Mouse (Mus musculus) lung, embryonic 15.5 days (tissue): Measurements from ENCODE around the gene Olfr594. TPM values are rescaled to one million over a fixed set of nuclear protein-coding genes. Genes with fewer than 3 reads are reported as not detected.
"Not testable (repeated sequence)": the region's sequence is repeated elsewhere in the genome, so short reads cannot be mapped to it uniquely, and the experiment has no call there.

ENCODE experiments used
- ATAC-seq: fragments of 200-750 bp; cut with Nextera tagmentation; 2 replicates; pipeline ENCODE4 v1.8.0; 2017; ENCODE audit warnings: moderate number of reproducible peaks, borderline replicate concordance; ENCODE audit not compliant: low FRiP score, low TSS enrichment; ENCODE audit errors: extremely low read depth
- H3K27ac ChIP-seq: fragments of 300-500 bp; sonication (generic); 2 replicates; pipeline ENCODE4 v1.5.1; 2015; ENCODE audit warnings: moderate library complexity, mild to moderate bottlenecking, inconsistent platforms
- H3K27me3 ChIP-seq: fragments of 300-500 bp; sonication (generic); 2 replicates; pipeline ENCODE4 v1.6.1; 2015; ENCODE audit warnings: inconsistent platforms
- H3K36me3 ChIP-seq: fragments of 300-500 bp; sonication (generic); 2 replicates; pipeline ENCODE4 v1.6.1; 2015; ENCODE audit warnings: inconsistent platforms
- H3K4me1 ChIP-seq: fragments of 300-500 bp; sonication (generic); 2 replicates; pipeline ENCODE4 v1.6.1; 2015; ENCODE audit warnings: inconsistent platforms
- H3K4me2 ChIP-seq: fragments of 300-500 bp; sonication (generic); 2 replicates; pipeline ENCODE4 v1.6.1; 2015; ENCODE audit warnings: inconsistent platforms, mild to moderate bottlenecking, moderate library complexity
- H3K4me3 ChIP-seq: fragments of 300-500 bp; sonication (generic); 2 replicates; pipeline ENCODE4 v1.5.1; 2015; ENCODE audit warnings: mild to moderate bottlenecking, inconsistent platforms
- H3K9ac ChIP-seq: fragments of 300-500 bp; sonication (generic); 2 replicates; pipeline ENCODE4 v1.6.1; 2015; ENCODE audit warnings: inconsistent platforms
- H3K9me3 ChIP-seq: fragments of 300-500 bp; sonication (generic); 2 replicates; pipeline ENCODE4 v1.6.1; 2016; ENCODE audit warnings: inconsistent platforms
- WGBS: fragments of 180-500 bp; shearing (Covaris S2); methylation state at CpG from one replicate; pipeline ENCODE4 v1.1.7; 2015; 5-methylcytosine and 5-hydroxymethylcytosine counted together
- microRNA-seq: library from miRNA; unstranded; fragments of <30 nt; microRNA quantifications from one replicate; pipeline ENCODE4, GENCODE M21; 2016
- polyA plus RNA-seq: library from polyadenylated mRNA; unstranded; fragments of >200 nt; fragmentation: Nextera tagmentation; extraction: Ambion mirVana; gene quantifications from 2 replicates; pipeline ENCODE4 v1.2.1, GENCODE M21; 2015

Olfr594 gene
- polyA plus RNA-seq = not detected in 2 replicates

GRCm38 (mm10) chr7:103216696-103217095 is at the start of gene Olfr594:
Gene Olfr594 (plus strand): TSS chr7:103216996.
- H3K4me3 ChIP-seq = no peak within 1 kb of the TSS
- no peaks in the 10 kb centered on the region for H3K9me3 ChIP-seq
- H3K4me1 ChIP-seq = no peaks in the 10 kb centered on the region
- H3K36me3 ChIP-seq = no peaks in the 10 kb centered on the region
- H3K27ac ChIP-seq = no peak within 1 kb of the TSS
- ATAC-seq = no peak
- H3K27me3 ChIP-seq = no peaks in the 10 kb centered on the region
- no peak within 1 kb of the TSS for H3K4me2 ChIP-seq
- no peak within 1 kb of the TSS for H3K9ac ChIP-seq

- H3K27ac ChIP-seq = no peak overlapping the region
- H3K36me3 ChIP-seq = no peaks in the 10 kb centered on the region
- H3K27me3 ChIP-seq = no peaks in the 10 kb centered on the region
- no peak overlapping the region for H3K9ac ChIP-seq
- no peaks in the 10 kb centered on the region for H3K9me3 ChIP-seq
- H3K4me1 ChIP-seq = no peaks in the 10 kb centered on the region
- no peak overlapping the region for H3K4me3 ChIP-seq
- no peak for ATAC-seq
- H3K4me2 ChIP-seq = no peak overlapping the region
- 74% methylated on average over 5 of the region's 5 CpGs for WGBS
Observed at GRCm38 (mm10) chr7:103169697-103170096, 47.1 kb upstream of the Olfr594 start.

GRCm38 (mm10) chr7:103178240-103178639 is 38.6 kb upstream of the Olfr594 start, which contains the start of gene Olfr591:
Gene Olfr591 (minus strand): TSS chr7:103178340.
- Histone ChIP-seq H3K27ac (no peak within 1 kb of the TSS), H3K4me1 (no peaks in the 10 kb centered on the region), H3K9ac (no peak within 1 kb of the TSS), H3K4me2 (no peak within 1 kb of the TSS), H3K4me3 (no peak within 1 kb of the TSS), H3K27me3 (no peaks in the 10 kb centered on the region), H3K9me3 (no peaks in the 10 kb centered on the region), H3K36me3 (no peaks in the 10 kb centered on the region)
- WGBS = 82% methylated on average over 1 of the region's 1 CpGs
- no peak for ATAC-seq

GRCm38 (mm10) chr7:103184503-103184902 is 32.3 kb upstream of the Olfr594 start, which contains the start of gene Olfr592:
Gene Olfr592 (plus strand): TSS chr7:103184803.
- H3K4me3 ChIP-seq, H3K9ac ChIP-seq, ATAC-seq, H3K36me3 ChIP-seq, H3K4me2 ChIP-seq, H3K9me3 ChIP-seq, H3K27ac ChIP-seq, H3K27me3 ChIP-seq, H3K4me1 ChIP-seq: not testable (repeated sequence)
- 55% methylated on average over 1 of the region's 1 CpGs for WGBS

GRCm38 (mm10) chr7:103211562-103211961 is 5.2 kb upstream of the Olfr594 start, which contains the start of gene Olfr593:
Gene Olfr593 (plus strand): TSS chr7:103211862.
- Histone ChIP-seq H3K27ac (no peak within 1 kb of the TSS), H3K9ac (no peak within 1 kb of the TSS), H3K27me3 (no peaks in the 10 kb centered on the region), H3K4me3 (no peak within 1 kb of the TSS), H3K4me2 (no peak within 1 kb of the TSS), H3K36me3 (no peaks in the 10 kb centered on the region), H3K4me1 (no peaks in the 10 kb centered on the region), H3K9me3 (no peaks in the 10 kb centered on the region)
- WGBS = 62% methylated on average over 1 of the region's 1 CpGs
- no peak for ATAC-seq

- not testable (repeated sequence) for H3K4me1 ChIP-seq, H3K9me3 ChIP-seq, H3K36me3 ChIP-seq, ATAC-seq, H3K4me2 ChIP-seq, H3K27ac ChIP-seq, H3K9ac ChIP-seq, H3K27me3 ChIP-seq, H3K4me3 ChIP-seq
- 77% methylated on average over 5 of the region's 5 CpGs for WGBS
Observed at GRCm38 (mm10) chr7:103212050-103212449, 4.7 kb upstream of the Olfr594 start.

GRCm38 (mm10) chr7:103252405-103252804 is 35.6 kb downstream of the Olfr594 start, which contains the start of gene Usp17ld:
Gene Usp17ld (minus strand): TSS chr7:103252505.
- H3K9me3 ChIP-seq, H3K9ac ChIP-seq, H3K4me1 ChIP-seq, H3K27ac ChIP-seq, H3K27me3 ChIP-seq, ATAC-seq, H3K36me3 ChIP-seq, H3K4me2 ChIP-seq, H3K4me3 ChIP-seq: not testable (repeated sequence)

Small RNA genes lying within 50 kb of the gene (microRNA-seq; reads per million reads assigned to microRNA genes)
- gene Gm23550 (not detected), gene Gm25171 (not detected)

Other genes starting within 250 kb of the Olfr594 start
- not detected in 2 replicates for gene Olfr577, start 241.1 kb upstream of the Olfr594 start, polyA plus RNA-seq
- gene Olfr578, start 227.7 kb upstream of the Olfr594 start, polyA plus RNA-seq = not detected in 2 replicates
- gene Olfr582, start 179.0 kb upstream of the Olfr594 start, polyA plus RNA-seq = not detected in 2 replicates
- gene Olfr583, start 165.7 kb upstream of the Olfr594 start, polyA plus RNA-seq = not detected in 2 replicates
- not detected in 2 replicates for gene Olfr584, start 135.1 kb upstream of the Olfr594 start, polyA plus RNA-seq
- not detected in 2 replicates for gene Olfr585, start 119.3 kb upstream of the Olfr594 start, polyA plus RNA-seq
- not detected in 2 replicates for gene Olfr586, start 91.4 kb upstream of the Olfr594 start, polyA plus RNA-seq
- not detected in 2 replicates for gene Olfr588-ps1, start 76.1 kb upstream of the Olfr594 start, polyA plus RNA-seq
- not detected in 2 replicates for gene Olfr589, start 60.6 kb upstream of the Olfr594 start, polyA plus RNA-seq
- gene Olfr591, start 38.7 kb upstream of the Olfr594 start, polyA plus RNA-seq = not detected in 2 replicates
- gene Olfr592, start 32.2 kb upstream of the Olfr594 start, polyA plus RNA-seq = not detected in 2 replicates
- not detected in 2 replicates for gene Olfr593, start 5.1 kb upstream of the Olfr594 start, polyA plus RNA-seq
- gene Usp17ld, start 35.5 kb downstream of the Olfr594 start, polyA plus RNA-seq = not detected in 2 replicates
- gene Olfr596, start 88.7 kb downstream of the Olfr594 start, polyA plus RNA-seq = not detected in 2 replicates
- gene Olfr597, start 99.3 kb downstream of the Olfr594 start, polyA plus RNA-seq = not detected in 2 replicates
- gene Olfr598, start 106.6 kb downstream of the Olfr594 start, polyA plus RNA-seq = not detected in 2 replicates
- gene Olfr599, start 118.9 kb downstream of the Olfr594 start, polyA plus RNA-seq = not detected in 2 replicates
- not detected in 2 replicates for gene Olfr600, start 132.7 kb downstream of the Olfr594 start, polyA plus RNA-seq
- gene Olfr601, start 145.7 kb downstream of the Olfr594 start, polyA plus RNA-seq = not detected in 2 replicates
- gene Olfr603, start 169.2 kb downstream of the Olfr594 start, polyA plus RNA-seq = not detected in 2 replicates
- gene Usp17lc, start 198.1 kb downstream of the Olfr594 start, polyA plus RNA-seq = not detected in 2 replicates
- gene Olfr605, start 228.4 kb downstream of the Olfr594 start, polyA plus RNA-seq = not detected in 2 replicates
- gene Olfr606, start 232.1 kb downstream of the Olfr594 start, polyA plus RNA-seq = not detected in 2 replicates
- not detected in 2 replicates for gene Olfr607, start 247.2 kb downstream of the Olfr594 start, polyA plus RNA-seq